Mouse (Mus musculus): Measurements from ENCODE around the gene 4930544G11Rik.
A peak's percentile ranks its signal among the peaks of the same experiment; 100 is the strongest.

- no peak for TF ChIP-seq CTCF (conservative IDR thresholded peaks at IDR 0.05; ENCODE audit: low read length)
- peak; percentile 98 for TF ChIP-seq NANOG (IDR thresholded peaks at IDR 0.05; ENCODE audit: borderline replicate concordance, low read length)
- peak; percentile 17; the same call in 1 of the 2 replicates for TF ChIP-seq POU5F1 (IDR thresholded peaks at IDR 0.05; ENCODE audit: borderline replicate concordance, low read length)
Measured at GRCm38 (mm10) chr6:65933177-65933576, 19.2 kb upstream of the 4930544G11Rik start.

All from E14TG2a.4 (cell line).